Comparison of ENCODE assay signal across 33 mouse cellular contexts in the genomic region with DNA sequence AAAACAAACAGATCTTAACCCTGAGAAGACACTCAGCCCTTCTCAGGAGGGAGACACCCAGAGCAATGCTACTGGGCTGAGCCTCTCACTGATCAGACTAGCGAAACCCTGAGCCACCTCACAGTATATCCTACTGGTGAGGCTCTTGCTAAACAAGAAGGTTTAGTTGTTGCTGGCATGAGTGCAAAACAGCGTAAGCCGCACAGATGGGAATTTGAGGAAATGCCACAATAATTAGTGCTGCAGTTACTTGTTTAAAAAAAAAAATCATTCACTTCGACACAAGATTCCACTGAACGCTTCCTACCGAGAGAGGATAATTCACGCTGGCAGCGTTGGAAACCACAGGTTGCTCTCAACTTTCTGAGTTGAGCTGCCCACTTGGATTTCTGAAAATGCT. TPM values are rescaled to one million over a fixed set of nuclear protein-coding genes. Genes with fewer than 3 reads are reported as not detected.
A peak's percentile ranks its signal among the peaks of the same experiment; 100 is the strongest.
DNase-seq lines count a peak whose midpoint lies in the region; ATAC-seq lines count a peak whose summit lies in the region.
"Had no signal": no experiment of that assay in that cellular context is flagged by ENCODE, and none has a peak within 500 bp of the region (broad histone marks: within the 10 kb centered on the region; RNA-seq: fewer than 3 reads in every experiment).

No protein-coding gene starts in this region.

- no peak overlapping the region for H3K4me3 ChIP-seq in midbrain, embryonic 13.5 days (replicated peaks)
- no peak overlapping the region for H3K4me3 ChIP-seq in midbrain, embryonic 14.5 days (replicated peaks; ENCODE audit: low read depth, low read length)
- H3K4me3 ChIP-seq: heart, embryonic 10.5 days; heart, embryonic 15.5 days; kidney, embryonic 15.5 days; limb, embryonic 12.5 days; liver, embryonic 15.5 days; neural tube, embryonic 12.5 days had no signal

- H3K4me1 ChIP-seq in midbrain, embryonic 13.5 days (replicated peaks): peaks cover 9% of the 10 kb centered on the region
- H3K4me1 ChIP-seq in midbrain, embryonic 14.5 days (ENCODE audit: control insufficient read depth, insufficient read depth, low read length): peaks cover 2% of the 10 kb centered on the region
- H3K4me1 ChIP-seq: kidney, embryonic 15.5 days; limb, embryonic 12.5 days had no signal

- no peak for ATAC-seq in midbrain, embryonic 13.5 days
- ATAC-seq in midbrain, embryonic 14.5 days (ENCODE audit: low FRiP score, low TSS enrichment): no peak
- ATAC-seq: CD4-positive, CD25-positive, alpha-beta regulatory T cell, adult 4 months; hindbrain, embryonic 16.5 days; midbrain, embryonic 16.5 days had no signal

- no peaks in the 10 kb centered on the region for H3K27me3 ChIP-seq in midbrain, embryonic 13.5 days
- H3K27me3 ChIP-seq in midbrain, embryonic 14.5 days (ENCODE audit: control insufficient read depth, insufficient read depth, low read length): no peaks in the 10 kb centered on the region
- H3K27me3 ChIP-seq: heart, embryonic 15.5 days; kidney, embryonic 15.5 days; limb, embryonic 12.5 days; liver, embryonic 15.5 days; neural tube, embryonic 12.5 days had no signal

- 93% methylated on average over 8 of the region's 8 CpGs for WGBS in midbrain, embryonic 13.5 days
- WGBS in midbrain, embryonic 14.5 days: 88% methylated on average over 8 of the region's 8 CpGs

- no peaks in the 10 kb centered on the region for H3K9me3 ChIP-seq in midbrain, embryonic 13.5 days
- H3K9me3 ChIP-seq in midbrain, embryonic 14.5 days (ENCODE audit: control insufficient read depth, low read length): no peaks in the 10 kb centered on the region
- H3K9me3 ChIP-seq: heart, embryonic 15.5 days; kidney, embryonic 15.5 days; liver, embryonic 15.5 days had no signal

- no peak overlapping the region for H3K4me2 ChIP-seq in midbrain, embryonic 13.5 days (replicated peaks)
- no peak overlapping the region for H3K4me2 ChIP-seq in midbrain, embryonic 14.5 days (ENCODE audit: low read length)
- H3K4me2 ChIP-seq: heart, embryonic 15.5 days; kidney, embryonic 15.5 days; limb, embryonic 12.5 days; liver, embryonic 15.5 days; lung, embryonic 14.5 days; neural tube, embryonic 12.5 days had no signal

- peak; percentile 36 to 49 for DNase-seq in cerebellum, postnatal 25 days
- no peak for DNase-seq in cerebellum, postnatal 10 days
- DNase-seq in kidney, postnatal 14 days: peak; percentile 33
- no peak for DNase-seq in kidney, postnatal 4 days
- no peak for DNase-seq in midbrain, embryonic 14.5 days
- peak; percentile 35 for DNase-seq in fibroblast of lung, adult 2 months (ENCODE audit: low read depth)
- DNase-seq in right cerebral cortex, postnatal 10 days (ENCODE audit: low spot score in 2 of 2): no peak
- DNase-seq: adrenal gland, postnatal 25 days; cerebellum, postnatal 14 days; gastrocnemius, postnatal 25 days; heart, adult 11 months; kidney, adult 18-20 months; lung, postnatal 14 days; right cerebral cortex, adult 18-20 months; right cerebral cortex, postnatal 4 days; thymus, adult 18-20 months; thymus, postnatal 25 days had no signal

- H3K36me3 ChIP-seq in midbrain, embryonic 13.5 days: peaks cover 78% of the 10 kb centered on the region
- peaks cover 66% of the 10 kb centered on the region for H3K36me3 ChIP-seq in midbrain, embryonic 14.5 days (ENCODE audit: control insufficient read depth, insufficient read depth, low read length)

- no peak overlapping the region for H3K9ac ChIP-seq in midbrain, embryonic 13.5 days (replicated peaks)
- no peak overlapping the region for H3K9ac ChIP-seq in midbrain, embryonic 14.5 days (replicated peaks; ENCODE audit: low read length)
- H3K9ac ChIP-seq: heart, embryonic 15.5 days; kidney, embryonic 15.5 days; limb, embryonic 12.5 days; liver, embryonic 15.5 days; lung, embryonic 14.5 days; neural tube, embryonic 12.5 days had no signal

- 0 out of 2 replicates have a peak overlapping the region, but pooled peaks have one; percentile 17 for H3K27ac ChIP-seq in midbrain, embryonic 13.5 days
- no peak overlapping the region for H3K27ac ChIP-seq in midbrain, embryonic 14.5 days (replicated peaks; ENCODE audit: low read depth, low read length)
- H3K27ac ChIP-seq: heart, embryonic 10.5 days; heart, embryonic 15.5 days; kidney, embryonic 15.5 days; limb, embryonic 12.5 days; liver, embryonic 15.5 days; neural tube, embryonic 12.5 days; stomach, postnatal 0 days had no signal

RNA-seq across cellular contexts. Expression of a gene that starts 35.5 kb away (rescaled TPM):
- 6.2 and 6.4 TPM in 2 replicates for polyA plus RNA-seq in midbrain, embryonic 13.5 days (2015; fragmentation: Nextera tagmentation; extraction: Ambion mirVana)
- 12.0 and 13.1 TPM in 2 replicates for polyA plus RNA-seq in midbrain, embryonic 14.5 days (2014; fragmentation: Nextera tagmentation; extraction: Ambion mirVana)

RNA-seq across cellular contexts. Expression of a gene that starts 36.6 kb away (rescaled TPM):
- polyA plus RNA-seq in midbrain, embryonic 13.5 days (2015; fragmentation: Nextera tagmentation; extraction: Ambion mirVana): 18.0 and 18.7 TPM in 2 replicates
- 7.6 and 13.7 TPM in 2 replicates for polyA plus RNA-seq in midbrain, embryonic 14.5 days (2014; fragmentation: Nextera tagmentation; extraction: Ambion mirVana)

RNA-seq across cellular contexts. Expression of a gene that starts 43.3 kb away (rescaled TPM):
- polyA plus RNA-seq in midbrain, embryonic 13.5 days (2015; fragmentation: Nextera tagmentation; extraction: Ambion mirVana): not detected in 2 replicates
- polyA plus RNA-seq in midbrain, embryonic 14.5 days (2014; fragmentation: Nextera tagmentation; extraction: Ambion mirVana): not detected in 2 replicates
- polyA plus RNA-seq: CD4-positive, CD25-positive, alpha-beta regulatory T cell, adult 4 months; heart, embryonic 10.5 days; heart, embryonic 15.5 days; hindbrain, embryonic 11.5 days; hindbrain, embryonic 16.5 days; intestine, embryonic 14.5 days; limb, embryonic 12.5 days; liver, adult 2 months; liver, embryonic 15.5 days; lung, embryonic 14.5 days; midbrain, embryonic 16.5 days; neural tube, embryonic 12.5 days; spleen, adult 2 months; stomach, postnatal 0 days had no signal

RNA-seq across cellular contexts. Expression of a gene that starts 51.7 kb away (rescaled TPM):
- polyA plus RNA-seq in midbrain, embryonic 13.5 days (2015; fragmentation: Nextera tagmentation; extraction: Ambion mirVana): 81.4 and 81.6 TPM in 2 replicates
- polyA plus RNA-seq in midbrain, embryonic 14.5 days (2014; fragmentation: Nextera tagmentation; extraction: Ambion mirVana): 99.3 and 105 TPM in 2 replicates

Comparison
In these comparisons a context has a peak if more than half of its experiments do, and no peak if none do; other contexts are left out.
1. DNase-seq: peak in cerebellum, postnatal 25 days (2 of 2), kidney, postnatal 14 days (single experiment) and fibroblast of lung, adult 2 months (single experiment); none in cerebellum, postnatal 10 days (0 of 2), kidney, postnatal 4 days (0 of 2), midbrain, embryonic 14.5 days (single experiment) and right cerebral cortex, postnatal 10 days (0 of 2).